Mouse (Mus musculus) thymus, adult 2 months (tissue): ENCODE measurements around the gene Chd8.

Experiments used
- CTCF ChIP-seq: fragments of 200-500 bp; IDR thresholded peaks from 2 replicates; pipeline ENCODE4 v1.5.1; 2012; ENCODE audit warnings: mild to moderate bottlenecking, control low read depth, low read length, moderate library complexity, borderline replicate concordance; ENCODE audit not compliant: control insufficient read depth, poor library complexity, insufficient read depth; ENCODE audit errors: extremely low read depth
- POLR2A ChIP-seq: fragments of 200-500 bp; IDR thresholded peaks from 2 replicates; pipeline ENCODE4 v1.6.1; 2012; ENCODE audit warnings: mild to moderate bottlenecking, low read length, control low read depth, moderate library complexity; ENCODE audit not compliant: control insufficient read depth, poor library complexity, insufficient read depth; ENCODE audit errors: extremely low read depth

- TF ChIP-seq POLR2A (no peak), CTCF (no peak)
Observed at GRCm38 (mm10) chr14:52272781-52273180, 15.2 kb upstream of the Chd8 start.
